Mouse (Mus musculus): ENCODE data around the gene Tnni1. TPM values are rescaled to one million over a fixed set of nuclear protein-coding genes. Genes with fewer than 3 reads are reported as not detected.

Gene Tnni1
- polyA plus RNA-seq, 1 experiment from 2014 or later: 89.0 TPM

GRCm38 (mm10) chr1:135767324-135767890, 11.8 kb upstream of the Tnni1 start:
- Histone ChIP-seq H3K4me3 (replicated peaks) (peak overlapping the region; percentile 72), H3K27me3 (peaks cover 11% of the 10 kb centered on the region), H3K27ac (no peak overlapping the region), H3K9me3 (no peaks in the 10 kb centered on the region), H3K9ac (replicated peaks) (0 out of 2 replicates have a peak overlapping the region, but pooled peaks have one; percentile 90), H3K4me2 (peak overlapping the region; percentile 90), H3K4me1 (replicated peaks) (peaks cover 32% of the 10 kb centered on the region), H3K36me3 (peaks cover 17% of the 10 kb centered on the region)
- 85% methylated on average over 4 of the region's 4 CpGs for WGBS
- ATAC-seq (ENCODE audit: insufficient number of reproducible peaks, insufficient read depth, low FRiP score, low TSS enrichment, low read depth): no peak

GRCm38 (mm10) chr1:135768400-135768799, 10.8 kb upstream of the Tnni1 start:
- 92% methylated on average over 2 of the region's 2 CpGs for WGBS
- Histone ChIP-seq H3K36me3 (peaks cover 17% of the 10 kb centered on the region), H3K27me3 (peaks cover 11% of the 10 kb centered on the region), H3K4me3 (replicated peaks) (no peak overlapping the region), H3K27ac (no peak overlapping the region), H3K9ac (replicated peaks) (no peak overlapping the region), H3K4me2 (no peak overlapping the region), H3K4me1 (replicated peaks) (peaks cover 32% of the 10 kb centered on the region), H3K9me3 (no peaks in the 10 kb centered on the region)
- no peak for ATAC-seq (ENCODE audit: insufficient number of reproducible peaks, insufficient read depth, low FRiP score, low TSS enrichment, low read depth)

GRCm38 (mm10) chr1:135770237-135770636, 9.0 kb upstream of the Tnni1 start:
- peaks cover 7% of the 10 kb centered on the region for H3K27me3 ChIP-seq

GRCm38 (mm10) chr1:135770896-135771572, 8.2 kb upstream of the Tnni1 start:
- Histone ChIP-seq H3K27ac (no peak overlapping the region), H3K9me3 (no peaks in the 10 kb centered on the region), H3K27me3 (peaks cover under 1% of the 10 kb centered on the region; the same call in 1 of the 2 replicates), H3K9ac (replicated peaks) (0 out of 2 replicates have a peak overlapping the region, but pooled peaks have one; percentile 18), H3K4me3 (replicated peaks) (no peak overlapping the region), H3K4me2 (no peak overlapping the region), H3K36me3 (peaks cover 17% of the 10 kb centered on the region), H3K4me1 (replicated peaks) (peaks cover 13% of the 10 kb centered on the region)
- no peak for ATAC-seq (ENCODE audit: insufficient number of reproducible peaks, insufficient read depth, low FRiP score, low TSS enrichment, low read depth)
- WGBS: 63% methylated on average over 12 of the region's 12 CpGs

More at GRCm38 (mm10) chr1:135770237-135770636, 9.0 kb upstream of the Tnni1 start:
- Histone ChIP-seq H3K36me3 (peaks cover 17% of the 10 kb centered on the region), H3K27ac (no peak overlapping the region), H3K9me3 (no peaks in the 10 kb centered on the region), H3K4me2 (no peak overlapping the region), H3K4me3 (replicated peaks) (no peak overlapping the region), H3K4me1 (replicated peaks) (peaks cover 20% of the 10 kb centered on the region), H3K9ac (replicated peaks) (no peak overlapping the region)
- WGBS: 65% methylated on average over 7 of the region's 7 CpGs
- no peak for ATAC-seq (ENCODE audit: insufficient number of reproducible peaks, insufficient read depth, low FRiP score, low TSS enrichment, low read depth)

- H3K27me3 ChIP-seq: no peaks in the 10 kb centered on the region
- 75% methylated on average over 8 of the region's 8 CpGs for WGBS
- H3K4me1 ChIP-seq (replicated peaks): peaks cover 13% of the 10 kb centered on the region
- ATAC-seq (ENCODE audit: insufficient number of reproducible peaks, insufficient read depth, low FRiP score, low TSS enrichment, low read depth): no peak
- H3K36me3 ChIP-seq: peaks cover 17% of the 10 kb centered on the region
- H3K9ac ChIP-seq (replicated peaks): no peak overlapping the region
- H3K9me3 ChIP-seq: no peaks in the 10 kb centered on the region
- H3K4me2 ChIP-seq: no peak overlapping the region
- no peak overlapping the region for H3K27ac ChIP-seq
- H3K4me3 ChIP-seq (replicated peaks): no peak overlapping the region
Observed at GRCm38 (mm10) chr1:135771573-135771970, 7.7 kb upstream of the Tnni1 start.

GRCm38 (mm10) chr1:135776596-135776995, 2.6 kb upstream of the Tnni1 start:
- ATAC-seq (ENCODE audit: insufficient number of reproducible peaks, insufficient read depth, low FRiP score, low TSS enrichment, low read depth): no peak
- Histone ChIP-seq H3K27ac (0 out of 2 replicates have a peak overlapping the region, but pooled peaks have one; percentile 42), H3K4me1 (replicated peaks) (peaks cover 21% of the 10 kb centered on the region), H3K4me2 (no peak overlapping the region), H3K27me3 (no peaks in the 10 kb centered on the region), H3K36me3 (no peaks in the 10 kb centered on the region), H3K9ac (replicated peaks) (no peak overlapping the region), H3K9me3 (no peaks in the 10 kb centered on the region), H3K4me3 (replicated peaks) (no peak overlapping the region)

- no peak overlapping the region for H3K9ac ChIP-seq (replicated peaks)
- H3K9me3 ChIP-seq: no peaks in the 10 kb centered on the region
- WGBS: 91% methylated on average over 1 of the region's 1 CpGs
- no peak overlapping the region for H3K4me2 ChIP-seq
- peaks cover 21% of the 10 kb centered on the region for H3K4me1 ChIP-seq (replicated peaks)
- H3K36me3 ChIP-seq: no peaks in the 10 kb centered on the region
- no peak overlapping the region for H3K4me3 ChIP-seq (replicated peaks)
- 0 out of 2 replicates have a peak overlapping the region, but pooled peaks have one; percentile 42 for H3K27ac ChIP-seq
- ATAC-seq (ENCODE audit: insufficient number of reproducible peaks, insufficient read depth, low FRiP score, low TSS enrichment, low read depth): no peak
- no peaks in the 10 kb centered on the region for H3K27me3 ChIP-seq
Observed at GRCm38 (mm10) chr1:135777046-135777445, 2.2 kb upstream of the Tnni1 start.

- no peak overlapping the region for H3K9ac ChIP-seq (replicated peaks)
- H3K27me3 ChIP-seq: no peaks in the 10 kb centered on the region
- 19% methylated on average over 4 of the region's 4 CpGs for WGBS
- H3K27ac ChIP-seq: no peak overlapping the region
- no peak for ATAC-seq (ENCODE audit: insufficient number of reproducible peaks, insufficient read depth, low FRiP score, low TSS enrichment, low read depth)
- H3K4me2 ChIP-seq: no peak overlapping the region
- no peak overlapping the region for H3K4me3 ChIP-seq (replicated peaks)
- H3K4me1 ChIP-seq (replicated peaks): peaks cover 21% of the 10 kb centered on the region
- no peaks in the 10 kb centered on the region for H3K9me3 ChIP-seq
- no peaks in the 10 kb centered on the region for H3K36me3 ChIP-seq
Observed at GRCm38 (mm10) chr1:135780649-135781048, 1.4 kb downstream of the Tnni1 start.

GRCm38 (mm10) chr1:135781220-135781619, 2.0 kb downstream of the Tnni1 start:
- Histone ChIP-seq H3K27me3 (no peaks in the 10 kb centered on the region), H3K36me3 (no peaks in the 10 kb centered on the region), H3K9me3 (no peaks in the 10 kb centered on the region), H3K9ac (replicated peaks) (no peak overlapping the region), H3K27ac (no peak overlapping the region), H3K4me1 (replicated peaks) (peaks cover 21% of the 10 kb centered on the region), H3K4me2 (no peak overlapping the region), H3K4me3 (replicated peaks) (no peak overlapping the region)
- peak; percentile 64 for ATAC-seq (ENCODE audit: insufficient number of reproducible peaks, insufficient read depth, low FRiP score, low TSS enrichment, low read depth)
- 15% methylated on average over 13 of the region's 13 CpGs for WGBS

GRCm38 (mm10) chr1:135782816-135783215, 3.6 kb downstream of the Tnni1 start:
- Histone ChIP-seq H3K36me3 (no peaks in the 10 kb centered on the region), H3K4me3 (replicated peaks) (no peak overlapping the region), H3K9me3 (no peaks in the 10 kb centered on the region), H3K4me2 (no peak overlapping the region), H3K27ac (no peak overlapping the region), H3K27me3 (no peaks in the 10 kb centered on the region), H3K9ac (replicated peaks) (no peak overlapping the region), H3K4me1 (replicated peaks) (peaks cover 20% of the 10 kb centered on the region)
- WGBS: 74% methylated on average over 10 of the region's 10 CpGs
- ATAC-seq (ENCODE audit: insufficient number of reproducible peaks, insufficient read depth, low FRiP score, low TSS enrichment, low read depth): no peak

GRCm38 (mm10) chr1:135787799-135788198, 8.6 kb downstream of the Tnni1 start:
- Histone ChIP-seq H3K9ac (replicated peaks) (no peak overlapping the region), H3K4me1 (replicated peaks) (no peaks in the 10 kb centered on the region), H3K9me3 (no peaks in the 10 kb centered on the region), H3K36me3 (no peaks in the 10 kb centered on the region), H3K4me3 (replicated peaks) (no peak overlapping the region), H3K27ac (no peak overlapping the region), H3K27me3 (peaks cover 4% of the 10 kb centered on the region), H3K4me2 (no peak overlapping the region)
- no peak for ATAC-seq (ENCODE audit: insufficient number of reproducible peaks, insufficient read depth, low FRiP score, low TSS enrichment, low read depth)
- WGBS: 49% methylated on average over 3 of the region's 3 CpGs

Measured in limb, embryonic 12.5 days (tissue).